Mouse (Mus musculus) adrenal gland, adult 8-10 months (tissue): ENCODE measurements around the gene Ephb4. TPM values are rescaled to one million over a fixed set of nuclear protein-coding genes. Genes with fewer than 3 reads are reported as not detected.

ENCODE experiments used
- total RNA-seq, 4 experiments: library from RNA; stranded (reverse); gene quantifications; 2 replicates each; pipeline ENCODE4 v1.2.4; 2022

Gene Ephb4
- total RNA-seq, 4 experiments from 2014 or later = 51.4 to 70.3 (median 61.1) TPM

Other genes starting within 250 kb of the Ephb4 start
- 10 to 100 TPM; 44.0 to 57.1 (median 54.0) TPM for gene Trim56, start 233.9 kb upstream of the Ephb4 start, total RNA-seq
- not detected for gene Muc3, start 200.8 kb upstream of the Ephb4 start, total RNA-seq
- 1 to 10 TPM in 1 of 4 experiments, under 1 TPM in 2, not detected in 1; 0.14 to 1.0 (median 0.75) TPM for gene Muc3a, start 137.7 kb upstream of the Ephb4 start, total RNA-seq
- 10 to 100 TPM; 11.5 to 22.5 (median 16.8) TPM for gene Ache, start 62.6 kb upstream of the Ephb4 start, total RNA-seq
- 10 to 100 TPM; 13.0 to 16.4 (median 15.8) TPM for gene Ufsp1, start 55.5 kb upstream of the Ephb4 start, total RNA-seq
- gene Srrt, start 42.4 kb upstream of the Ephb4 start, total RNA-seq = 100 to 1,000 TPM; 145 to 244 (median 187) TPM
- 10 to 100 TPM; 35.7 to 54.9 (median 48.5) TPM for gene Trip6, start 35.7 kb upstream of the Ephb4 start, total RNA-seq
- gene Slc12a9, start 16.5 kb upstream of the Ephb4 start, total RNA-seq = 10 to 100 TPM; 10.2 to 22.1 (median 16.6) TPM
- gene Zan, start 127.0 kb downstream of the Ephb4 start, total RNA-seq = not detected
- 10 to 100 TPM; 24.4 to 31.1 (median 27.4) TPM for gene Pop7, start 152.4 kb downstream of the Ephb4 start, total RNA-seq
- gene Gigyf1, start 168.4 kb downstream of the Ephb4 start, total RNA-seq = 10 to 100 TPM; 38.5 to 67.8 (median 56.6) TPM
- gene Epo, start 183.1 kb downstream of the Ephb4 start, total RNA-seq = not detected
- 100 to 1,000 TPM; 569 to 665 (median 622) TPM for gene Gnb2, start 183.4 kb downstream of the Ephb4 start, total RNA-seq
- 1 to 10 TPM; 4.4 to 9.1 (median 6.3) TPM for gene Actl6b, start 203.4 kb downstream of the Ephb4 start, total RNA-seq
- gene Tfr2, start 219.7 kb downstream of the Ephb4 start, total RNA-seq = 1 to 10 TPM in 2 of 4 experiments, under 1 TPM in 2; 0.96 to 1.8 (median 1.1) TPM